Mouse (Mus musculus) adrenal gland, postnatal 25 days (tissue): Measurements from ENCODE around the gene Catsper2. TPM values are rescaled to one million over a fixed set of nuclear protein-coding genes. Genes with fewer than 3 reads are reported as not detected.

Experiments
- DNase-seq: peaks from one replicate; pipeline ENCODE4 v3.0.0; 2021; ENCODE audit warnings: mixed read lengths
- microRNA-seq, 2 experiments: library from miRNA; unstranded; fragments of <30 nt; microRNA quantifications; one replicate each; pipeline ENCODE4 v1.2.0; 2021
- total RNA-seq: library from RNA; stranded (reverse); gene quantifications from 2 replicates; pipeline ENCODE4 v1.2.3, GENCODE M21; 2021

The Catsper2 gene
- total RNA-seq, 1 experiment from 2014 or later = 4.0 TPM

DNA sequence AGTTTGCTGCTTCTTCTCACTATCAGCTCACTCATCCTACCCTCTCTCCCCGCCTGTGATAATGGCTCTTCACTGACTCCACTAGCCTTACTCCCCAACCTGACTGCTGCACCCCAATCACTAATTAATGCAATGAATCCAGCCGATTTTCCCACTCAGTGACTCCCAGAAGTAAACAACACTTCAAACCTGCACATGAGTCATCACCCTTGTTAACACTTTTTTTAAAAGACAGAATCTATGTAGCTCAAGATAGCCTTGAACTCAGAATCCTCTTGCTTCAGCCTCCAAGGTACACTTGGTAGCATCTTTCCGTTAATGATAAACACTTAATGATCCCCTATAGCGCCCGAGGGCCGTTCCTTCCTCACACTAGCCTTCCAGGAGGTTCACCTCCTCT, 59.2 kb downstream of the Catsper2 start:
- no peak for DNase-seq

DNA sequence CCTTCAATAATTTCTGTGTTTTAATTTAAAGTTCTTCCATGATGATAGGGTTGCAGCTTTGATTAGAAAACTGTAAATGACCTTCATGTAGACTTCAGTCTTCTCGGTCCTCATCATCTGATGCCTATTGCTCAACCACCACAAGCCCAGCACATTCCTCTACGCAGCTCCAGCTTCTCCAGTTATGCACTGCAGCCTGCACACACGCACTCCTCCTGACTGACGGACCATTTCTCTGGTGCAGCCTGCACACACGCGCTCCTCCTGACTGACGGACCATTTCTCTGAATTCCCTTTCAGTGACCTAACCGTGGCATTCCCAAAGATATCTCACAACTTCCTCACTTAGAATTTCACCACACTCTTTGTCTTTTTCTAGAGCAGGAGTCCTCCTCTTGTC, 60.4 kb downstream of the Catsper2 start:
- DNase-seq = no peak

Small RNA genes within 50 kb of the gene (microRNA-seq; reads per million reads assigned to microRNA genes)
- 0 reads per million in 2 experiments for gene Gm22953

Other genes starting within 250 kb of the Catsper2 start
- gene Tubgcp4, start 243.1 kb downstream of the Catsper2 start, total RNA-seq = 47.1 and 56.7 TPM in 2 replicates
- 20.7 and 22.9 TPM in 2 replicates for gene Zscan29, start 242.7 kb downstream of the Catsper2 start, total RNA-seq
- 82.8 and 89.4 TPM in 2 replicates for gene Trp53bp1, start 142.4 kb downstream of the Catsper2 start, total RNA-seq
- 4.9 and 6.2 TPM in 2 replicates for gene Map1a, start 124.2 kb downstream of the Catsper2 start, total RNA-seq
- 51.9 and 56.6 TPM in 2 replicates for gene Ppip5k1, start 58.4 kb downstream of the Catsper2 start, total RNA-seq
- gene Ckmt1, start 56.1 kb downstream of the Catsper2 start, total RNA-seq = 6.3 and 8.9 TPM in 2 replicates
- not detected in 2 replicates for gene Strc, start 26.6 kb downstream of the Catsper2 start, total RNA-seq
- gene Pdia3, start within 50 bp of the Catsper2 start, total RNA-seq = 377 and 379 TPM in 2 replicates
- 0.49 TPM in 1 of 2 replicates, not detected in the other for gene Ell3, start 30.5 kb upstream of the Catsper2 start, total RNA-seq
- 351 and 386 TPM in 2 replicates for gene Serf2, start 35.4 kb upstream of the Catsper2 start, total RNA-seq
- gene Hypk, start 39.5 kb upstream of the Catsper2 start, total RNA-seq = 42.9 and 106 TPM in 2 replicates
- 0.30 TPM in 1 of 2 replicates, not detected in the other for gene Serinc4, start 43.0 kb upstream of the Catsper2 start, total RNA-seq
- 34.5 and 40.5 TPM in 2 replicates for gene Mfap1b, start 60.3 kb upstream of the Catsper2 start, total RNA-seq
- gene Mfap1a, start 92.9 kb upstream of the Catsper2 start, total RNA-seq = 34.5 and 37.6 TPM in 2 replicates
- 6.7 and 7.2 TPM in 2 replicates for gene Wdr76, start 92.9 kb upstream of the Catsper2 start, total RNA-seq